Mouse (Mus musculus) MEL (cell line): ENCODE data around the gene Adgre5. TPM values are rescaled to one million over a fixed set of nuclear protein-coding genes. Genes with fewer than 3 reads are reported as not detected.
A peak's percentile ranks its signal among the peaks of the same experiment; 100 is the strongest.

Experiments used
- DNase-seq: peaks from one replicate; pipeline ENCODE4 v3.0.0; 2011; ENCODE audit warnings: low read depth, low spot score
- H3K27ac ChIP-seq: 2 replicates; pipeline ENCODE4 v1.5.1; 2012; ENCODE audit warnings: low read depth, mild to moderate bottlenecking, control low read depth, low read length, moderate library complexity; ENCODE audit not compliant: control insufficient read depth
- H3K27me3 ChIP-seq, 2 experiments: fragments of 150-350 bp in 1 of 2; sonication (generic) in 1 of 2; 2 replicates each; pipeline ENCODE4 v1.6.1; 2012; ENCODE audit warnings: low read length in 2 of 2, mild to moderate bottlenecking in 2 of 2, improper control_type of control experiment in 1 of 2, moderate library complexity in 1 of 2; ENCODE audit not compliant: insufficient read depth in 2 of 2, control insufficient read depth in 1 of 2
- H3K36me3 ChIP-seq, 2 experiments: 2 replicates each; pipeline ENCODE4 v1.6.1; 2012 to 2014; ENCODE audit warnings: low read length in 2 of 2, improper control_type of control experiment in 1 of 2, inconsistent platforms in 1 of 2, mild to moderate bottlenecking in 1 of 2; ENCODE audit not compliant: insufficient read depth in 2 of 2, control insufficient read depth in 1 of 2
- H3K4me1 ChIP-seq, 2 experiments: fragments of 150-350 bp in 1 of 2; sonication (generic) in 1 of 2; 2 replicates each; pipeline ENCODE4 v1.6.1; 2012; ENCODE audit warnings: low read length in 2 of 2, improper control_type of control experiment in 1 of 2, mild to moderate bottlenecking in 1 of 2; ENCODE audit not compliant: insufficient read depth in 2 of 2, control insufficient read depth in 1 of 2
- H3K4me3 ChIP-seq, 2 experiments: fragments of 150-350 bp in 1 of 2; sonication (generic) in 1 of 2; 2 replicates each; pipeline ENCODE4 v1.5.1; 2012; ENCODE audit warnings: low read depth in 2 of 2, low read length in 2 of 2, mild to moderate bottlenecking in 2 of 2, moderate library complexity in 2 of 2, control low read depth in 1 of 2, improper control_type of control experiment in 1 of 2; ENCODE audit not compliant: control insufficient read depth in 1 of 2, insufficient read depth in 1 of 2
- H3K79me2 ChIP-seq: 2 replicates; pipeline ENCODE4 v1.6.1; 2012; ENCODE audit warnings: mild to moderate bottlenecking, low read length, moderate library complexity; ENCODE audit not compliant: control insufficient read depth, poor library complexity, insufficient read depth
- H3K9ac ChIP-seq: 2 replicates; pipeline ENCODE4 v1.6.1; 2012; ENCODE audit warnings: low read depth, mild to moderate bottlenecking, control low read depth, low read length, moderate library complexity; ENCODE audit not compliant: control insufficient read depth, poor library complexity, severe bottlenecking
- H3K9me3 ChIP-seq: fragments of 150-350 bp; sonication (generic); replicated peaks from 2 replicates; pipeline ENCODE4 v1.6.1; 2012; ENCODE audit warnings: mild to moderate bottlenecking, low read length, improper control_type of control experiment, moderate library complexity; ENCODE audit not compliant: insufficient read depth
- CHD1 ChIP-seq: IDR thresholded peaks from 2 replicates; pipeline ENCODE4 v1.6.1; 2012; ENCODE audit warnings: low read depth, mild to moderate bottlenecking, inconsistent platforms, low read length, improper control_type of control experiment
- CTCF ChIP-seq, 3 experiments: IDR thresholded peaks in 2 of 3; conservative IDR thresholded peaks in 1 of 3; 2 replicates each; pipeline ENCODE4 v1.5.1; 2011 to 2012; ENCODE audit warnings: low read length in 3 of 3, low read depth in 2 of 3, mild to moderate bottlenecking in 2 of 3, improper control_type of control experiment in 1 of 3, inconsistent platforms in 1 of 3, mixed read lengths in 1 of 3, moderate library complexity in 1 of 3; ENCODE audit not compliant: control insufficient read depth in 1 of 3, insufficient read depth in 1 of 3, poor library complexity in 1 of 3, severe bottlenecking in 1 of 3
- E2F4 ChIP-seq: IDR thresholded peaks from 2 replicates; pipeline ENCODE4 v1.6.1; 2011; ENCODE audit warnings: low read depth, low read length, improper control_type of control experiment, borderline replicate concordance
- EP300 ChIP-seq, 2 experiments: IDR thresholded peaks; 2 replicates each; pipeline ENCODE4 v1.6.1; 2011; ENCODE audit warnings: improper control_type of control experiment in 2 of 2, low read length in 2 of 2, low read depth in 1 of 2, mild to moderate bottlenecking in 1 of 2
- ETS1 ChIP-seq: IDR thresholded peaks from 2 replicates; pipeline ENCODE4 v1.6.1; 2012; ENCODE audit warnings: low read depth, mild to moderate bottlenecking, inconsistent platforms, low read length, improper control_type of control experiment, moderate library complexity
- GABPA ChIP-seq: IDR thresholded peaks from 2 replicates; pipeline ENCODE4 v1.6.1; 2012; ENCODE audit warnings: low read depth, mild to moderate bottlenecking, inconsistent platforms, low read length, improper control_type of control experiment, moderate library complexity
- GATA1 ChIP-seq: IDR thresholded peaks from 2 replicates; pipeline ENCODE4 v1.6.1; 2011; ENCODE audit warnings: low read depth, low read length, improper control_type of control experiment
- HCFC1 ChIP-seq: IDR thresholded peaks from 2 replicates; pipeline ENCODE4 v1.6.1; 2012; ENCODE audit warnings: low read depth, mild to moderate bottlenecking, inconsistent platforms, low read length, improper control_type of control experiment, moderate library complexity
- KAT2A ChIP-seq: conservative IDR thresholded peaks from 2 replicates; pipeline ENCODE4 v1.6.1; 2012; ENCODE audit warnings: low read depth, low read length, improper control_type of control experiment, inconsistent platforms
- MAX ChIP-seq: IDR thresholded peaks from 2 replicates; pipeline ENCODE4 v1.6.1; 2011; ENCODE audit warnings: low read length, improper control_type of control experiment
- MEF2A ChIP-seq: IDR thresholded peaks from 2 replicates; pipeline ENCODE4 v1.6.1; 2014; ENCODE audit warnings: low read depth, mild to moderate bottlenecking, inconsistent platforms, low read length, improper control_type of control experiment; ENCODE audit not compliant: poor library complexity, insufficient replicate concordance, severe bottlenecking; ENCODE audit errors: extremely low read depth
- MXI1 ChIP-seq: IDR thresholded peaks from 2 replicates; pipeline ENCODE4 v1.6.1; 2011; ENCODE audit warnings: mild to moderate bottlenecking, low read depth, low read length, improper control_type of control experiment
- NRF1 ChIP-seq: IDR thresholded peaks from 2 replicates; pipeline ENCODE4 v1.6.1; 2014; ENCODE audit warnings: low read depth, mild to moderate bottlenecking, inconsistent platforms, low read length, improper control_type of control experiment, moderate library complexity; ENCODE audit not compliant: poor library complexity, insufficient read depth, severe bottlenecking
- POLR2AphosphoS5 ChIP-seq: IDR thresholded peaks from 2 replicates; pipeline ENCODE4 v1.6.1; 2012; ENCODE audit warnings: low read depth, borderline replicate concordance, mild to moderate bottlenecking, inconsistent platforms, low read length, moderate library complexity, mixed read lengths
- RAD21 ChIP-seq: IDR thresholded peaks from 2 replicates; pipeline ENCODE4 v1.6.1; 2011; ENCODE audit warnings: mild to moderate bottlenecking, low read depth, low read length, improper control_type of control experiment
- SIN3A ChIP-seq: IDR thresholded peaks from 2 replicates; pipeline ENCODE4 v1.6.1; 2012; ENCODE audit warnings: low read length, improper control_type of control experiment, inconsistent platforms
- TAL1 ChIP-seq: IDR thresholded peaks from 2 replicates; pipeline ENCODE4 v1.6.1; 2012; ENCODE audit warnings: mild to moderate bottlenecking, inconsistent platforms, low read length, moderate library complexity, mixed read lengths
- USF1 ChIP-seq: IDR thresholded peaks from 2 replicates; pipeline ENCODE4 v1.6.1; 2014; ENCODE audit warnings: low read depth, mild to moderate bottlenecking, inconsistent platforms, low read length, improper control_type of control experiment, moderate library complexity
- USF2 ChIP-seq, 2 experiments: IDR thresholded peaks; 2 replicates each; pipeline ENCODE4 v1.6.1; 2011 to 2012; ENCODE audit warnings: improper control_type of control experiment in 2 of 2, low read length in 2 of 2, borderline replicate concordance in 1 of 2, inconsistent platforms in 1 of 2, low read depth in 1 of 2, mild to moderate bottlenecking in 1 of 2; ENCODE audit not compliant: insufficient read depth in 1 of 2
- ZC3H11A ChIP-seq: IDR thresholded peaks from 2 replicates; pipeline ENCODE4 v1.6.1; 2012; ENCODE audit warnings: low read depth, mild to moderate bottlenecking, inconsistent platforms, low read length, improper control_type of control experiment
- ZKSCAN1 ChIP-seq: IDR thresholded peaks from 2 replicates; pipeline ENCODE4 v1.6.1; 2012; ENCODE audit warnings: low read depth, mild to moderate bottlenecking, inconsistent platforms, low read length, improper control_type of control experiment, moderate library complexity
- ZMIZ1 ChIP-seq: IDR thresholded peaks from 2 replicates; pipeline ENCODE4 v1.6.1; 2012; ENCODE audit warnings: low read depth, mild to moderate bottlenecking, inconsistent platforms, low read length, improper control_type of control experiment, moderate library complexity
- ZNF384 ChIP-seq: IDR thresholded peaks from 2 replicates; pipeline ENCODE4 v1.6.1; 2012; ENCODE audit warnings: low read depth, mild to moderate bottlenecking, inconsistent platforms, low read length, improper control_type of control experiment
- polyA plus RNA-seq, 2 experiments: library from polyadenylated mRNA; stranded (reverse) in 1 of 2; unstranded in 1 of 2; fragments of >175 nt in 1 of 2; fragments of >200 nt in 1 of 2; gene quantifications; 2 replicates each; pipeline versions ENCODE4 v1.2.1 to v1.2.4; 2012; ENCODE audit warnings: low replicate concordance in 2 of 2, low read depth in 1 of 2; ENCODE audit not compliant: insufficient read length in 2 of 2, insufficient read depth in 1 of 2, missing spikeins in 1 of 2
- total RNA-seq: library from RNA; depleted of rRNA; stranded (reverse); fragments of 300-350 nt; gene quantifications from 2 replicates; pipeline ENCODE4 v1.2.3, GENCODE M21; 2012

The Adgre5 gene
- total and polyA plus RNA-seq, 3 experiments, result 18.5 to 21.4 TPM; not detected in 1

DNA sequence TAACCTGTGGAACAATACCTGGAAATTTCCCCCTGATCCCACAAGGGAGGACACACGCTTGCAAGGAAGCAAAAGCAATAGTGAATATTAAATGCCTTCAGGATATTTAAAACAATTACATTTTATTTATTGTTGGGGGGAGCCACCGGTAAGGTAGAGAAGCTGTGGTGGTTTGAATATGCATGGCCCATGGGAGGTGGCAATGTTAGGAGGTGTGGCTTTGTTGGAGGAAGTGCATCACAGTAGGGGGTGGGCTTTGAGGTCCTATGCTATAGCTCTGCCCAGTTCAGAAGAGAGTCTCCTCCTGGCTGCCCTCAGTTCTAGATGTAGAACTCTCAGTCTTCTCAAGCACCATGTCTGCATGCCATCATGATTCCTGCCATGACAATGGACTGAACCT is 23.6 kb upstream of the Adgre5 start:
- Histone ChIP-seq H3K4me3 (no peak overlapping the region), H3K36me3 (peaks cover 0 to 13% of the 10 kb centered on the region in 2 experiments; a peak in 2 of 4 replicates), H3K9ac (no peak overlapping the region), H3K4me1 (peaks cover 5 to 29% of the 10 kb centered on the region in 2 experiments), H3K27ac (no peak overlapping the region), H3K9me3 (no peaks in the 10 kb centered on the region), H3K27me3 (no peaks in the 10 kb centered on the region), H3K79me2 (no peaks in the 10 kb centered on the region)
- DNase-seq, result peak; percentile 26
- TF ChIP-seq ZKSCAN1 (no peak), MAX (no peak), ZC3H11A (no peak), CTCF (IDR thresholded peaks at IDR 0.05 in 2 of 3, conservative IDR thresholded peaks at IDR 0.05 in 1 of 3; ENCODE audit: control insufficient read depth in 1 of 3, insufficient read depth in 1 of 3, low read depth in 2 of 3, low read length in 3 of 3, poor library complexity in 1 of 3, severe bottlenecking in 1 of 3) (no peak), ETS1 (no peak), GATA1 (no peak), MXI1 (no peak), SIN3A (no peak), EP300 (IDR thresholded peaks at IDR 0.05; ENCODE audit: low read depth in 1 of 2, low read length in 2 of 2) (no peak), KAT2A (no peak)

DNA sequence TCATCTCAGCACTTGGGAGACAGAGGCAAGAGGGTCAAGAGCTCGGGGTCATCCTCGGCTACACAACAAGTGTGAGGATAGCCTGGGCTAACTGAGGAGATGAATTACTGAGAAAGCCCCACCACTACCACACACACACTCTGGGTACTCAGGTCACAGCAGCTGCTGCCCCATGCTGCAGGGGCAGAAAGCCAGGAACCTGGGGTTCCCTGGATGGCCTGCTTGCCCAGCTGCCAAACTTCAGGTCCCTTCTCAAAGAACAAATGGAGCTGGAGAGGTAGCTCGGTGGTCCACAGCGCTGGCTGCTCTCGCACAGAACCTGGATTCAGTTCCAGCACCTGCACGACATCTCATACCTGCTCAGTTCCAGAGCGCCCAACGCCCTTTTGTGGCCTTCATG is 23.0 kb upstream of the Adgre5 start:
- H3K9ac ChIP-seq, result no peak overlapping the region
- H3K79me2 ChIP-seq, result no peaks in the 10 kb centered on the region
- H3K4me1 ChIP-seq, result peaks cover 4 to 23% of the 10 kb centered on the region in 2 experiments
- no peaks in the 10 kb centered on the region for H3K9me3 ChIP-seq
- DNase-seq, result no peak
- no peak overlapping the region for H3K4me3 ChIP-seq
- H3K27me3 ChIP-seq, result no peaks in the 10 kb centered on the region
- peaks cover 0 to 7% of the 10 kb centered on the region in 2 experiments; a peak in 2 of 4 replicates for H3K36me3 ChIP-seq
- no peak for TF ChIP-seq ZNF384
- TF ChIP-seq MEF2A, result no peak
- no peak for TF ChIP-seq HCFC1
- no peak for TF ChIP-seq CHD1
- no peak for TF ChIP-seq USF2 (IDR thresholded peaks at IDR 0.05; ENCODE audit: borderline replicate concordance in 1 of 2, insufficient read depth in 1 of 2, low read depth in 1 of 2, low read length in 2 of 2)
- no peak for TF ChIP-seq USF1
- no peak for TF ChIP-seq ZMIZ1
- no peak for TF ChIP-seq TAL1
- TF ChIP-seq E2F4, result no peak
- no peak for TF ChIP-seq NRF1
- TF ChIP-seq RAD21, result no peak
- no peak for TF ChIP-seq MAX
- no peak for TF ChIP-seq POLR2AphosphoS5
- TF ChIP-seq GABPA, result no peak
- no peak overlapping the region for H3K27ac ChIP-seq
